Comparison of ENCODE assay signal across 8 mouse cellular contexts in the genomic region with DNA sequence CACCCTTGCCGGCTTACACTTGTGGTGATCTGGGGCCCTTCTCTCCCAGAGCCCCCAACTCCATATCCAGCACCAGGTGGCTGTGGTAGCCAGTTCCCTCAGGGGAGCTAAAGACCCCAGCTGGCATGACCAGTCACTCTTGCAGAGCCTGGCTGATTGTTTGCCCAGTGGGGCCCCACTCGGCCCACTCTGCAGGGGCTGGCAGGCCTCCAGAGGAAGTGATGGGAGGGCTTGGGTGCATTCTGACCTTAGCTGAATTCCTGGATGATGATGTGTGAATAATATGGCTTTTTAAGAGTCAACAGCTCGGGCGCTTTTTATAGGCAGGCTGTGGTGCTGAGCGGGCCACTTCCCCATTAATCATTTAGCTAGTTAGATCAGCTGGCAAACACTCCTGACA. TPM values are rescaled to one million over a fixed set of nuclear protein-coding genes. Genes with fewer than 3 reads are reported as not detected.
DNase-seq lines count a peak whose midpoint lies in the region; ATAC-seq and TF ChIP-seq lines count a peak whose summit lies in the region.

No protein-coding gene starts in this region.

- H3K4me3 ChIP-seq in neural tube, embryonic 11.5 days (ENCODE audit: low read depth, low read length): no peak overlapping the region
- no peak overlapping the region for H3K4me3 ChIP-seq in kidney, postnatal 0 days (replicated peaks; ENCODE audit: low read depth, low read length)
- H3K4me3 ChIP-seq in stomach, postnatal 0 days (ENCODE audit: low read depth, low read length): no peak overlapping the region

- peaks cover 10% of the 10 kb centered on the region; the same call in 1 of the 2 replicates for H3K4me1 ChIP-seq in neural tube, embryonic 11.5 days (ENCODE audit: control insufficient read depth, insufficient read depth, low read length)
- H3K4me1 ChIP-seq in kidney, postnatal 0 days (replicated peaks; ENCODE audit: insufficient read depth, low read length): peaks cover 17% of the 10 kb centered on the region
- H3K4me1 ChIP-seq in stomach, postnatal 0 days (replicated peaks; ENCODE audit: control insufficient read depth, insufficient read depth): peaks cover 7% of the 10 kb centered on the region

- no peak for TF ChIP-seq CTCF in kidney, postnatal 0 days (IDR thresholded peaks at IDR 0.05; ENCODE audit: low read depth)
- TF ChIP-seq CTCF in stomach, postnatal 0 days (IDR thresholded peaks at IDR 0.05; ENCODE audit: low read depth): no peak

- no peak for ATAC-seq in neural tube, embryonic 11.5 days (ENCODE audit: insufficient read depth, low FRiP score, low TSS enrichment)
- no peak; the same call in 1 of the 2 replicates for ATAC-seq in kidney, postnatal 0 days (replicated peaks; ENCODE audit: low FRiP score, low read depth)
- peak; percentile 36; the same call in 1 of the 2 replicates for ATAC-seq in stomach, postnatal 0 days (ENCODE audit: low FRiP score, low TSS enrichment)
- ATAC-seq in activated CD4-positive, CD25-positive, alpha-beta regulatory T cell, adult 4 months: no peak

- 33% methylated on average over 5 of the region's 5 CpGs for WGBS in neural tube, embryonic 11.5 days
- 7% methylated on average over 5 of the region's 5 CpGs for WGBS in kidney, postnatal 0 days
- 3% methylated on average over 5 of the region's 5 CpGs for WGBS in stomach, postnatal 0 days

- H3K36me3 ChIP-seq in neural tube, embryonic 11.5 days (ENCODE audit: control insufficient read depth, insufficient read depth, low read length): no peaks in the 10 kb centered on the region
- no peaks in the 10 kb centered on the region for H3K36me3 ChIP-seq in kidney, postnatal 0 days (ENCODE audit: insufficient read depth, low read length)
- H3K36me3 ChIP-seq in stomach, postnatal 0 days (ENCODE audit: control insufficient read depth, insufficient read depth, low read length): no peaks in the 10 kb centered on the region

- H3K27me3 ChIP-seq in neural tube, embryonic 11.5 days (ENCODE audit: control insufficient read depth, insufficient read depth, low read length): no peaks in the 10 kb centered on the region
- H3K27me3 ChIP-seq in kidney, postnatal 0 days (ENCODE audit: insufficient read depth, low read length): no peaks in the 10 kb centered on the region
- no peaks in the 10 kb centered on the region for H3K27me3 ChIP-seq in stomach, postnatal 0 days (ENCODE audit: control insufficient read depth, insufficient read depth, low read length)

- intact Hi-C loops in gastrocnemius, postnatal 14 days (cut with DNase I; ENCODE audit: low total_unique reads): no loop called here

- H3K9me3 ChIP-seq in neural tube, embryonic 11.5 days (ENCODE audit: control insufficient read depth, low read length): no peaks in the 10 kb centered on the region
- no peaks in the 10 kb centered on the region for H3K9me3 ChIP-seq in kidney, postnatal 0 days (replicated peaks; ENCODE audit: low read length)
- H3K9me3 ChIP-seq in stomach, postnatal 0 days (ENCODE audit: control insufficient read depth, low read length): no peaks in the 10 kb centered on the region

- no peak overlapping the region for H3K27ac ChIP-seq in neural tube, embryonic 11.5 days (ENCODE audit: low read depth, low read length)
- peak overlapping the region; percentile 50; the same call in 1 of the 2 replicates for H3K27ac ChIP-seq in kidney, postnatal 0 days
- no peak overlapping the region for H3K27ac ChIP-seq in stomach, postnatal 0 days (replicated peaks)

- DNase-seq in gastrocnemius, postnatal 14 days: peak; percentile 21
- DNase-seq in gastrocnemius, adult 18-20 months (ENCODE audit: low spot score): no peak
- peak; percentile 31 for DNase-seq in neural tube, embryonic 11.5 days (ENCODE audit: low spot score)
- no peak for DNase-seq in neural tube, embryonic 10.5 days (ENCODE audit: extremely low spot score, low spot score)
- peak; percentile 71 for DNase-seq in kidney, postnatal 0 days (ENCODE audit: low spot score)
- DNase-seq in stomach, postnatal 0 days (ENCODE audit: low spot score): peak; percentile 46
- no peak for DNase-seq in urinary bladder, postnatal 36 days (ENCODE audit: low spot score in 2 of 2)

- TF ChIP-seq EP300 in stomach, postnatal 0 days (optimal IDR thresholded peaks at IDR 0.05): no peak

- no peak overlapping the region for H3K4me2 ChIP-seq in neural tube, embryonic 11.5 days (ENCODE audit: low read depth)
- no peak overlapping the region for H3K4me2 ChIP-seq in kidney, postnatal 0 days (ENCODE audit: low read length)
- no peak overlapping the region for H3K4me2 ChIP-seq in stomach, postnatal 0 days (replicated peaks; ENCODE audit: low read depth)

- no peak overlapping the region for H3K9ac ChIP-seq in neural tube, embryonic 11.5 days (ENCODE audit: low read length)
- no peak overlapping the region for H3K9ac ChIP-seq in kidney, postnatal 0 days (ENCODE audit: low read depth, low read length)
- no peak overlapping the region for H3K9ac ChIP-seq in stomach, postnatal 0 days (ENCODE audit: low read length)

RNA-seq across cellular contexts. Expression of a gene that starts 58.6 kb away (rescaled TPM):
- total RNA-seq in gastrocnemius, postnatal 14 days (2021): 10 to 100 TPM in 1 of 2 experiments, 1 to 10 TPM in 1; 5.8 to 11.5 TPM
- 1 to 10 TPM; 5.5 to 6.6 TPM for total RNA-seq in gastrocnemius, adult 18-20 months (2021)
- 39.2 and 44.8 TPM in 2 replicates for polyA plus RNA-seq in neural tube, embryonic 11.5 days (2014; fragmentation: Nextera tagmentation; extraction: Ambion mirVana)
- polyA plus RNA-seq in kidney, postnatal 0 days (2015; fragmentation: Nextera tagmentation; extraction: Ambion mirVana): 24.7 and 27.1 TPM in 2 replicates
- 10.5 and 13.4 TPM in 2 replicates for polyA plus RNA-seq in stomach, postnatal 0 days (2015; fragmentation: Nextera tagmentation; extraction: Ambion mirVana)
- polyA plus RNA-seq in activated CD4-positive, CD25-positive, alpha-beta regulatory T cell, adult 4 months (2017; shearing (Covaris generic)): 10 to 100 TPM; 15.9 to 18.1 TPM

Comparison
In these comparisons a context has a peak if more than half of its experiments do, and no peak if none do; other contexts are left out.
1. DNase-seq: peak in gastrocnemius, postnatal 14 days (single experiment), neural tube, embryonic 11.5 days (single experiment), kidney, postnatal 0 days (single experiment) and stomach, postnatal 0 days (single experiment); none in gastrocnemius, adult 18-20 months (single experiment), neural tube, embryonic 10.5 days (single experiment) and urinary bladder, postnatal 36 days (0 of 2).